Mouse (Mus musculus): Measurements from ENCODE around the gene Tnik. TPM values are rescaled to one million over a fixed set of nuclear protein-coding genes. Genes with fewer than 3 reads are reported as not detected.

The Tnik gene
- polyA plus RNA-seq, 1 experiment from 2014 or later, result 114 TPM

GRCm38 (mm10) chr3:28550497-28551093, 287.6 kb downstream of the Tnik start:
- no peaks in the 10 kb centered on the region for H3K27me3 ChIP-seq (ENCODE audit: control insufficient read depth, insufficient read depth, low read length)
- H3K27ac ChIP-seq (replicated peaks; ENCODE audit: low read depth, low read length), result peak overlapping the region; percentile 22; the same call in 1 of the 2 replicates
- H3K9me3 ChIP-seq (ENCODE audit: control insufficient read depth, low read length), result no peaks in the 10 kb centered on the region
- 0 out of 2 replicates have a peak, but pooled peaks cover 11% of the 10 kb centered on the region for H3K36me3 ChIP-seq (ENCODE audit: control insufficient read depth, insufficient read depth, low read length)
- H3K9ac ChIP-seq (replicated peaks; ENCODE audit: low read length), result no peak overlapping the region
- peaks cover 11% of the 10 kb centered on the region for H3K4me1 ChIP-seq (ENCODE audit: control insufficient read depth, insufficient read depth, low read length)
- no peak overlapping the region for H3K4me2 ChIP-seq (ENCODE audit: low read length)
- DNase-seq, result peak; percentile 51
- 27% methylated on average over 6 of the region's 6 CpGs for WGBS
- H3K4me3 ChIP-seq (replicated peaks; ENCODE audit: low read depth, low read length), result no peak overlapping the region
- ATAC-seq (ENCODE audit: low FRiP score, low TSS enrichment), result no peak

- H3K4me1 ChIP-seq (ENCODE audit: control insufficient read depth, insufficient read depth, low read length), result peaks cover 11% of the 10 kb centered on the region
- no peaks in the 10 kb centered on the region for H3K9me3 ChIP-seq (ENCODE audit: control insufficient read depth, low read length)
- H3K36me3 ChIP-seq (ENCODE audit: control insufficient read depth, insufficient read depth, low read length), result 0 out of 2 replicates have a peak, but pooled peaks cover 11% of the 10 kb centered on the region
- no peak overlapping the region for H3K4me3 ChIP-seq (replicated peaks; ENCODE audit: low read depth, low read length)
- DNase-seq (no peak), ATAC-seq (ENCODE audit: low FRiP score, low TSS enrichment) (no peak)
- H3K27me3 ChIP-seq (ENCODE audit: control insufficient read depth, insufficient read depth, low read length), result no peaks in the 10 kb centered on the region
- no peak overlapping the region for H3K27ac ChIP-seq (replicated peaks; ENCODE audit: low read depth, low read length)
- no peak overlapping the region for H3K9ac ChIP-seq (replicated peaks; ENCODE audit: low read length)
- 79% methylated on average over 1 of the region's 1 CpGs for whole genome bisulfite sequencing
- H3K4me2 ChIP-seq (ENCODE audit: low read length), result no peak overlapping the region
These were observed 288.7 kb downstream of the Tnik start for GRCm38 (mm10) chr3:28551756-28552155.

GRCm38 (mm10) chr3:28554934-28555333, 291.9 kb downstream of the Tnik start:
- peaks cover 14% of the 10 kb centered on the region for H3K4me1 ChIP-seq (ENCODE audit: control insufficient read depth, insufficient read depth, low read length)

GRCm38 (mm10) chr3:28555795-28556570, 293.0 kb downstream of the Tnik start:
- WGBS, result 64% methylated on average over 7 of the region's 7 CpGs
- ATAC-seq (ENCODE audit: low FRiP score, low TSS enrichment) (no peak), DNase-seq (no peak)

More at GRCm38 (mm10) chr3:28554934-28555333, 291.9 kb downstream of the Tnik start:
- no peak overlapping the region for H3K4me3 ChIP-seq (replicated peaks; ENCODE audit: low read depth, low read length)
- 85% methylated on average over 9 of the region's 9 CpGs for WGBS
- DNase-seq (peak; percentile 43), ATAC-seq (ENCODE audit: low FRiP score, low TSS enrichment) (no peak)
- no peak overlapping the region for H3K4me2 ChIP-seq (ENCODE audit: low read length)
- 0 out of 2 replicates have a peak, but pooled peaks cover 14% of the 10 kb centered on the region for H3K36me3 ChIP-seq (ENCODE audit: control insufficient read depth, insufficient read depth, low read length)
- no peak overlapping the region for H3K9ac ChIP-seq (replicated peaks; ENCODE audit: low read length)
- no peak overlapping the region for H3K27ac ChIP-seq (replicated peaks; ENCODE audit: low read depth, low read length)
- no peaks in the 10 kb centered on the region for H3K9me3 ChIP-seq (ENCODE audit: control insufficient read depth, low read length)
- no peaks in the 10 kb centered on the region for H3K27me3 ChIP-seq (ENCODE audit: control insufficient read depth, insufficient read depth, low read length)

GRCm38 (mm10) chr3:28558328-28558871, 295.4 kb downstream of the Tnik start:
- DNase-seq (peak; percentile 39), ATAC-seq (ENCODE audit: low FRiP score, low TSS enrichment) (peak; percentile 67)
- H3K9ac ChIP-seq (replicated peaks; ENCODE audit: low read length), result no peak overlapping the region
- H3K27me3 ChIP-seq (ENCODE audit: control insufficient read depth, insufficient read depth, low read length), result no peaks in the 10 kb centered on the region
- H3K27ac ChIP-seq (replicated peaks; ENCODE audit: low read depth, low read length), result peak overlapping the region; percentile 1; the same call in 1 of the 2 replicates
- WGBS, result 50% methylated on average over 4 of the region's 4 CpGs
- no peak overlapping the region for H3K4me2 ChIP-seq (ENCODE audit: low read length)
- H3K4me1 ChIP-seq (ENCODE audit: control insufficient read depth, insufficient read depth, low read length), result 0 out of 2 replicates have a peak, but pooled peaks cover 7% of the 10 kb centered on the region
- no peak overlapping the region for H3K4me3 ChIP-seq (replicated peaks; ENCODE audit: low read depth, low read length)
- 0 out of 2 replicates have a peak, but pooled peaks cover 14% of the 10 kb centered on the region for H3K36me3 ChIP-seq (ENCODE audit: control insufficient read depth, insufficient read depth, low read length)
- no peaks in the 10 kb centered on the region for H3K9me3 ChIP-seq (ENCODE audit: control insufficient read depth, low read length)

More at GRCm38 (mm10) chr3:28555795-28556570, 293.0 kb downstream of the Tnik start:
- H3K4me1 ChIP-seq (ENCODE audit: control insufficient read depth, insufficient read depth, low read length), result peaks cover 7% of the 10 kb centered on the region; the same call in 1 of the 2 replicates
- no peaks in the 10 kb centered on the region for H3K27me3 ChIP-seq (ENCODE audit: control insufficient read depth, insufficient read depth, low read length)
- H3K4me2 ChIP-seq (ENCODE audit: low read length), result no peak overlapping the region
- no peak overlapping the region for H3K9ac ChIP-seq (replicated peaks; ENCODE audit: low read length)
- no peak overlapping the region for H3K4me3 ChIP-seq (replicated peaks; ENCODE audit: low read depth, low read length)
- no peaks in the 10 kb centered on the region for H3K9me3 ChIP-seq (ENCODE audit: control insufficient read depth, low read length)
- 0 out of 2 replicates have a peak, but pooled peaks cover 14% of the 10 kb centered on the region for H3K36me3 ChIP-seq (ENCODE audit: control insufficient read depth, insufficient read depth, low read length)
- H3K27ac ChIP-seq (replicated peaks; ENCODE audit: low read depth, low read length), result no peak overlapping the region

GRCm38 (mm10) chr3:28561408-28561807, 298.4 kb downstream of the Tnik start:
- 79% methylated on average over 4 of the region's 4 CpGs for WGBS
- Histone ChIP-seq H3K27me3 (ENCODE audit: control insufficient read depth, insufficient read depth, low read length) (no peaks in the 10 kb centered on the region), H3K9me3 (ENCODE audit: control insufficient read depth, low read length) (no peaks in the 10 kb centered on the region), H3K27ac (replicated peaks; ENCODE audit: low read depth, low read length) (no peak overlapping the region), H3K36me3 (ENCODE audit: control insufficient read depth, insufficient read depth, low read length) (peaks cover 16% of the 10 kb centered on the region; the same call in 1 of the 2 replicates), H3K9ac (replicated peaks; ENCODE audit: low read length) (no peak overlapping the region), H3K4me1 (ENCODE audit: control insufficient read depth, insufficient read depth, low read length) (0 out of 2 replicates have a peak, but pooled peaks cover 7% of the 10 kb centered on the region), H3K4me3 (replicated peaks; ENCODE audit: low read depth, low read length) (no peak overlapping the region), H3K4me2 (ENCODE audit: low read length) (no peak overlapping the region)
- no peak for DNase-seq
- ATAC-seq (ENCODE audit: low FRiP score, low TSS enrichment), result no peak

- H3K4me1 ChIP-seq (ENCODE audit: control insufficient read depth, insufficient read depth, low read length), result 0 out of 2 replicates have a peak, but pooled peaks cover 4% of the 10 kb centered on the region
- H3K4me3 ChIP-seq (replicated peaks; ENCODE audit: low read depth, low read length), result no peak overlapping the region
- H3K27ac ChIP-seq (replicated peaks; ENCODE audit: low read depth, low read length), result no peak overlapping the region
- H3K27me3 ChIP-seq (ENCODE audit: control insufficient read depth, insufficient read depth, low read length), result no peaks in the 10 kb centered on the region
- peaks cover 21% of the 10 kb centered on the region; the same call in 1 of the 2 replicates for H3K36me3 ChIP-seq (ENCODE audit: control insufficient read depth, insufficient read depth, low read length)
- no peak overlapping the region for H3K4me2 ChIP-seq (ENCODE audit: low read length)
- DNase-seq, result peak; percentile 56
- WGBS, result 77% methylated on average over 10 of the region's 10 CpGs
- H3K9me3 ChIP-seq (ENCODE audit: control insufficient read depth, low read length), result no peaks in the 10 kb centered on the region
- ATAC-seq (ENCODE audit: low FRiP score, low TSS enrichment), result no peak
- no peak overlapping the region for H3K9ac ChIP-seq (replicated peaks; ENCODE audit: low read length)
These were observed 299.8 kb downstream of the Tnik start for GRCm38 (mm10) chr3:28562612-28563332.
